Mouse (Mus musculus): Measurements from ENCODE around the gene Adamts20. TPM values are rescaled to one million over a fixed set of nuclear protein-coding genes. Genes with fewer than 3 reads are reported as not detected.

Adamts20 gene
- polyA plus RNA-seq, 1 experiment from 2014 or later, result 2.4 TPM

- H3K36me3 ChIP-seq (ENCODE audit: insufficient read depth, low read length), result no peaks in the 10 kb centered on the region
- no peak overlapping the region for H3K4me2 ChIP-seq (replicated peaks; ENCODE audit: low read depth, low read length)
- no peaks in the 10 kb centered on the region for H3K27me3 ChIP-seq (ENCODE audit: insufficient read depth, low read length)
- H3K9me3 ChIP-seq (ENCODE audit: low read length), result no peaks in the 10 kb centered on the region
- ATAC-seq (ENCODE audit: low FRiP score, low TSS enrichment), result no peak; the same call in 1 of the 2 replicates
- H3K27ac ChIP-seq (ENCODE audit: low read length), result peak overlapping the region; percentile 74; the same call in 1 of the 2 replicates
- no peak overlapping the region for H3K4me3 ChIP-seq (ENCODE audit: low read length)
- H3K9ac ChIP-seq (replicated peaks; ENCODE audit: low read length), result no peak overlapping the region
- H3K4me1 ChIP-seq (ENCODE audit: insufficient read depth, low read length), result peaks cover 4% of the 10 kb centered on the region; the same call in 1 of the 2 replicates
- WGBS, result 42% methylated on average over 5 of the region's 5 CpGs
Measured at GRCm38 (mm10) chr15:94246669-94247068, 218.5 kb downstream of the Adamts20 start.

GRCm38 (mm10) chr15:94244336-94244735 is 220.9 kb downstream of the Adamts20 start:
- 69% methylated on average over 2 of the region's 2 CpGs for WGBS
- ATAC-seq (ENCODE audit: low FRiP score, low TSS enrichment), result no peak
- no peak overlapping the region for H3K9ac ChIP-seq (replicated peaks; ENCODE audit: low read length)
- no peak overlapping the region for H3K4me2 ChIP-seq (replicated peaks; ENCODE audit: low read depth, low read length)
- H3K4me3 ChIP-seq (ENCODE audit: low read length), result no peak overlapping the region
- H3K36me3 ChIP-seq (ENCODE audit: insufficient read depth, low read length), result no peaks in the 10 kb centered on the region
- H3K4me1 ChIP-seq (ENCODE audit: insufficient read depth, low read length), result peaks cover 4% of the 10 kb centered on the region; the same call in 1 of the 2 replicates
- no peak overlapping the region for H3K27ac ChIP-seq (ENCODE audit: low read length)
- H3K9me3 ChIP-seq (ENCODE audit: low read length), result no peaks in the 10 kb centered on the region
- H3K27me3 ChIP-seq (ENCODE audit: insufficient read depth, low read length), result no peaks in the 10 kb centered on the region

GRCm38 (mm10) chr15:94242133-94242532 is 223.1 kb downstream of the Adamts20 start:
- no peak for ATAC-seq (ENCODE audit: low FRiP score, low TSS enrichment)
- 73% methylated on average over 1 of the region's 1 CpGs for WGBS
- Histone ChIP-seq H3K4me1 (ENCODE audit: insufficient read depth, low read length) (peaks cover under 1% of the 10 kb centered on the region; the same call in 1 of the 2 replicates), H3K9me3 (ENCODE audit: low read length) (no peaks in the 10 kb centered on the region), H3K27ac (ENCODE audit: low read length) (no peak overlapping the region), H3K36me3 (ENCODE audit: insufficient read depth, low read length) (no peaks in the 10 kb centered on the region), H3K27me3 (ENCODE audit: insufficient read depth, low read length) (no peaks in the 10 kb centered on the region), H3K4me3 (ENCODE audit: low read length) (no peak overlapping the region), H3K4me2 (replicated peaks; ENCODE audit: low read depth, low read length) (no peak overlapping the region), H3K9ac (replicated peaks; ENCODE audit: low read length) (no peak overlapping the region)

DNA sequence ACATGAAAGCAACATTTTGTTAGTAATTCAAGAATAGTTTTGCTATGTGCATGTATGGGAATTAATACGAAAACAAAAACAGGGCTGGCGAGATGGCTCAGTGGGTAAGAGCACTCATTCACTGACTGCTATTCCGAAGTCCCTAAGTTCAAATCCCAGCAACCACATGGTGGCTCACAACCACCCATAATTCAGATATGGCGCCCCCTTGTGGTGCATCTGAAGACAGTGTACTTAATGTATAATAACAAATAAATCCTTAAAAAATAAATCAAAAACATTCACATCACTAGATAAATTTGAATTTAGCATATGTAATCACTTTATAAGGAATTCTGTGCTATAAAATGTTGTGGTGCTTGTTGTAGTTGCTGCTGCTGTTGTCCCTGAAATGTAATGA is 225.6 kb downstream of the Adamts20 start:
- H3K27me3 ChIP-seq (ENCODE audit: insufficient read depth, low read length), result no peaks in the 10 kb centered on the region
- H3K4me1 ChIP-seq (ENCODE audit: insufficient read depth, low read length), result no peaks in the 10 kb centered on the region; the same call in 1 of the 2 replicates
- no peak overlapping the region for H3K4me2 ChIP-seq (replicated peaks; ENCODE audit: low read depth, low read length)
- no peaks in the 10 kb centered on the region for H3K36me3 ChIP-seq (ENCODE audit: insufficient read depth, low read length)
- no peak for ATAC-seq (ENCODE audit: low FRiP score, low TSS enrichment)
- no peak overlapping the region for H3K9ac ChIP-seq (replicated peaks; ENCODE audit: low read length)
- no peaks in the 10 kb centered on the region for H3K9me3 ChIP-seq (ENCODE audit: low read length)
- WGBS, result 73% methylated on average over 4 of the region's 4 CpGs
- no peak overlapping the region for H3K27ac ChIP-seq (ENCODE audit: low read length)
- no peak overlapping the region for H3K4me3 ChIP-seq (ENCODE audit: low read length)

DNA sequence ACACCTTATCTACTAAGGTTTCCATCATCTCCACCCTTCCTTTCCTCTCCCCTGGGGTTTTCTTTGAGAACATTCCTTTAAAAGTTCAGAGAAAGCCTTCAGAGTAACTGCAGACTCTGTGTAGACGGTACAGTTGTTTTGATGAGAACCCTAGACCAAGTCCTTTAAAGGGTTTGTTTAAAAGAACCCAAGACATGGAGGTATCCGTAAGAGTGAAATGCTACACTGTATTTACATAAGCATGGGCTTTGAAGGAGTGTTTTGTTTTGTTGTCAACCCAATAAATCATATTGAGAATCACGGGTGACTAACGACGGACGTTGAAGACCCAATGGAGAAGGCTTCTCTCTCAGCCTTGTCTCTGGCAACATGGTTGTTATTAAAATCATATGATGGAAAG is 226.1 kb downstream of the Adamts20 start:
- ATAC-seq (ENCODE audit: low FRiP score, low TSS enrichment), result peak; percentile 70; the same call in 1 of the 2 replicates
- no peaks in the 10 kb centered on the region for H3K27me3 ChIP-seq (ENCODE audit: insufficient read depth, low read length)
- no peak overlapping the region for H3K4me3 ChIP-seq (ENCODE audit: low read length)
- 17% methylated on average over 6 of the region's 6 CpGs for WGBS
- H3K9me3 ChIP-seq (ENCODE audit: low read length), result no peaks in the 10 kb centered on the region
- no peak overlapping the region for H3K9ac ChIP-seq (replicated peaks; ENCODE audit: low read length)
- H3K4me2 ChIP-seq (replicated peaks; ENCODE audit: low read depth, low read length), result no peak overlapping the region
- H3K4me1 ChIP-seq (ENCODE audit: insufficient read depth, low read length), result no peaks in the 10 kb centered on the region; the same call in 1 of the 2 replicates
- no peaks in the 10 kb centered on the region for H3K36me3 ChIP-seq (ENCODE audit: insufficient read depth, low read length)
- H3K27ac ChIP-seq (ENCODE audit: low read length), result peak overlapping the region; percentile 58; the same call in 1 of the 2 replicates

DNA sequence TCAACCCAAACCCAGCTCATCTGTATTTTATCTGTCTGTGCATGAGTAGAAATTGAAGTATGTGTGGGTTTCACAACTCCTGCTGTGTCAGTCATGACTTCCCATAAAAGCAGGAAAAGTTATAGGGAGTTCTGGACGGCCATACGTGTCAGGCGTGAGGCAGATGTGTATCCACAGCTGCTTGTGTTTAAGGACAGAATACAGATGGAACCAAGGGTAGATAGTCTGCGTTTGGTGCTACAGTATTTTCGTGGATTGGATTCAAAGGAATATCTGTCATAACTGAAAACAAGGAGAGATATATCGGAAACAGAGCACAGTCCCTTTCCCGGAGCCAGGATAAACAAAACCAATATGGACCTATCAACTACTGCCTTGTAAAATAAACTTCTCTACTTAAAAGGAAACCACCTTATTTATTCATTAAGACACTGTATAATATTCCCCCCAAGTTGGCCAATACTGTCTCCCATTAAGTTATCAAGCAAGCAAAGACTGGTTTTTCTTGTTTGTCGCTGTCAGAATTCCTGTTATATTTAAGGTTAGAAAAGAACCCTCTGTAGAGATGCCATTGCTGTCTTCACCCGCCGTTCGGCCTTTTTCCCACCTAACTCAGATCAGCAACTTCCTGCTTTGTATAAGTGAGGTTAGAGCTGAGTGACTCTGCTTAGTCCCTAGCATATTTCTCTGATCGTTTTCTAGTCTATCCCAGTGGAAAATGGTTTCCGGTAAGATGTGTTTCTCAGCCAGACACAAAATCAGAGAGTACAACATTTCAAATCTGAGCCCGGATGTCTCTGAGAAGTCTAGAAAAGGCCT is 227.0 kb downstream of the Adamts20 start:
- no peaks in the 10 kb centered on the region; the same call in 1 of the 2 replicates for H3K4me1 ChIP-seq (ENCODE audit: insufficient read depth, low read length)
- H3K27ac ChIP-seq (ENCODE audit: low read length), result peak overlapping the region; percentile 70
- no peak overlapping the region for H3K4me3 ChIP-seq (ENCODE audit: low read length)
- H3K9me3 ChIP-seq (ENCODE audit: low read length), result no peaks in the 10 kb centered on the region
- 50% methylated on average over 14 of the region's 14 CpGs for WGBS
- H3K4me2 ChIP-seq (replicated peaks; ENCODE audit: low read depth, low read length), result no peak overlapping the region
- H3K27me3 ChIP-seq (ENCODE audit: insufficient read depth, low read length), result no peaks in the 10 kb centered on the region
- H3K36me3 ChIP-seq (ENCODE audit: insufficient read depth, low read length), result no peaks in the 10 kb centered on the region
- ATAC-seq (ENCODE audit: low FRiP score, low TSS enrichment), result peak; percentile 70; the same call in 1 of the 2 replicates
- H3K9ac ChIP-seq (replicated peaks; ENCODE audit: low read length), result no peak overlapping the region

DNA sequence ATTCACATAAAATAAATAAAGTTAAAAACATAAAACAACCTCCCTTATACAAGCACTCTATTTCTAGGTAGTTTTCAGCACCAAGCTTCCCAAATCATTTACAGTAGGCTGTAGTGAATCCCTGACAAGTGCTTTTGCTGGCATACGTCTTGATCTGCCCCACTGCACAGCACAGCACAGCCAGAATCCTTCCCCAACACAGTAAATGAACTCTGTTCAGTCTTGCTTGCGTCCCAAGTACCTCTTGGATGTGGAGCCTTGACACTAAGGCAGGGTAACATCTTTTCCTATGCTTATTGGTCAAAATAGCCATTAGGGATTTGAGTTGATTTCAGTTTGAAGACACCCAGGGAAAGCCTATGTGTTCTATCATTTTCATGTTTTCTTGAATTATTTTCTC is 228.5 kb downstream of the Adamts20 start:
- H3K27ac ChIP-seq (ENCODE audit: low read length), result no peak overlapping the region
- H3K9ac ChIP-seq (replicated peaks; ENCODE audit: low read length), result no peak overlapping the region
- H3K27me3 ChIP-seq (ENCODE audit: insufficient read depth, low read length), result no peaks in the 10 kb centered on the region
- ATAC-seq (ENCODE audit: low FRiP score, low TSS enrichment), result no peak
- H3K36me3 ChIP-seq (ENCODE audit: insufficient read depth, low read length), result no peaks in the 10 kb centered on the region
- WGBS, result 67% methylated on average over 2 of the region's 2 CpGs
- H3K4me2 ChIP-seq (replicated peaks; ENCODE audit: low read depth, low read length), result no peak overlapping the region
- no peaks in the 10 kb centered on the region for H3K9me3 ChIP-seq (ENCODE audit: low read length)
- no peak overlapping the region for H3K4me3 ChIP-seq (ENCODE audit: low read length)
- H3K4me1 ChIP-seq (ENCODE audit: insufficient read depth, low read length), result no peaks in the 10 kb centered on the region; the same call in 1 of the 2 replicates

- Histone ChIP-seq H3K9me3 (ENCODE audit: low read length) (no peaks in the 10 kb centered on the region), H3K4me1 (ENCODE audit: insufficient read depth, low read length) (peaks cover 4% of the 10 kb centered on the region), H3K4me2 (replicated peaks; ENCODE audit: low read depth, low read length) (no peak overlapping the region), H3K27me3 (ENCODE audit: insufficient read depth, low read length) (no peaks in the 10 kb centered on the region), H3K27ac (ENCODE audit: low read length) (no peak overlapping the region), H3K36me3 (ENCODE audit: insufficient read depth, low read length) (no peaks in the 10 kb centered on the region), H3K9ac (replicated peaks; ENCODE audit: low read length) (no peak overlapping the region), H3K4me3 (ENCODE audit: low read length) (no peak overlapping the region)
- no peak for ATAC-seq (ENCODE audit: low FRiP score, low TSS enrichment)
- WGBS, result 81% methylated on average over 3 of the region's 3 CpGs
Measured at GRCm38 (mm10) chr15:94236121-94236520, 229.1 kb downstream of the Adamts20 start.

GRCm38 (mm10) chr15:94235190-94235589 is 230.0 kb downstream of the Adamts20 start:
- no peak overlapping the region for H3K4me3 ChIP-seq (ENCODE audit: low read length)
- H3K4me1 ChIP-seq (ENCODE audit: insufficient read depth, low read length), result peaks cover 6% of the 10 kb centered on the region
- no peaks in the 10 kb centered on the region for H3K9me3 ChIP-seq (ENCODE audit: low read length)
- no peaks in the 10 kb centered on the region for H3K36me3 ChIP-seq (ENCODE audit: insufficient read depth, low read length)
- no peaks in the 10 kb centered on the region for H3K27me3 ChIP-seq (ENCODE audit: insufficient read depth, low read length)
- no peak overlapping the region for H3K27ac ChIP-seq (ENCODE audit: low read length)
- H3K9ac ChIP-seq (replicated peaks; ENCODE audit: low read length), result no peak overlapping the region
- ATAC-seq (ENCODE audit: low FRiP score, low TSS enrichment), result no peak
- H3K4me2 ChIP-seq (replicated peaks; ENCODE audit: low read depth, low read length), result no peak overlapping the region
- WGBS, result 67% methylated on average over 2 of the region's 2 CpGs

DNA sequence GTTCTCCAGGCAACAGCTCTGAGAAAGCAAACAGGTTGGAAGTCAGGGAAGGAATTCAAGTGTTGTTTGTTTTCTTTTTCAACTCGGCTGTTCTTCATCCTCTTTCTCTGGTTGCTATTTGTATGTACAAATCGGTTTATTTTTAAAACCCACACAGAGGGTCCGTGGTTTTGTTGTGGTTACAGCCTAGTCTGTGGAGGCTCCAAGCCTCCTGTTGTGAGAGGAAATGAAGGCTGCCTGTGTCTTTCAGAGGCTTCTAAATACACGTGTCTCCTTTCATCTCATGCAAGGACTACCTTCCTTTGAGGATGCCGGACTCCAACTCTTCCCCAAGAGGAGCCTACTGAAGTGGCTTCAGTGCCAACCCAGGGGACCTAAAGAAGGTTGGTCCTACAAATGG is 234.0 kb downstream of the Adamts20 start:
- Histone ChIP-seq H3K27me3 (ENCODE audit: insufficient read depth, low read length) (no peaks in the 10 kb centered on the region), H3K27ac (ENCODE audit: low read length) (peak overlapping the region; percentile 26), H3K9ac (replicated peaks; ENCODE audit: low read length) (no peak overlapping the region), H3K4me2 (replicated peaks; ENCODE audit: low read depth, low read length) (no peak overlapping the region), H3K4me3 (ENCODE audit: low read length) (no peak overlapping the region), H3K4me1 (ENCODE audit: insufficient read depth, low read length) (peaks cover 6% of the 10 kb centered on the region), H3K36me3 (ENCODE audit: insufficient read depth, low read length) (no peaks in the 10 kb centered on the region), H3K9me3 (ENCODE audit: low read length) (no peaks in the 10 kb centered on the region)
- 37% methylated on average over 5 of the region's 5 CpGs for WGBS
- no peak for ATAC-seq (ENCODE audit: low FRiP score, low TSS enrichment)

Measured in kidney, embryonic 16.5 days (tissue).